Mouse (Mus musculus): ENCODE measurements around the gene Kirrel. TPM values are rescaled to one million over a fixed set of nuclear protein-coding genes. Genes with fewer than 3 reads are reported as not detected.

Kirrel gene
- polyA plus RNA-seq, 1 experiment = 2.6 TPM

- WGBS = 79% methylated on average over 19 of the region's 19 CpGs
- no peaks in the 10 kb centered on the region for H3K4me1 ChIP-seq (ENCODE audit: control insufficient read depth, insufficient read depth, insufficient read length, low read length)
- no peaks in the 10 kb centered on the region for H3K36me3 ChIP-seq (ENCODE audit: control insufficient read depth, insufficient read depth, low read length)
- no peaks in the 10 kb centered on the region for H3K27me3 ChIP-seq (ENCODE audit: control insufficient read depth, insufficient read depth, low read length)
- no peak overlapping the region for H3K27ac ChIP-seq (ENCODE audit: insufficient read depth, low read depth, low read length)
- TF ChIP-seq CTCF (IDR thresholded peaks at IDR 0.05; ENCODE audit: extremely low read depth, insufficient read length, insufficient replicate concordance, low read depth, low read length) (no peak), POLR2A (IDR thresholded peaks at IDR 0.05; ENCODE audit: low read depth, low read length) (no peak)
- H3K4me3 ChIP-seq (ENCODE audit: low read depth, low read length) = no peak overlapping the region
Observed at GRCm38 (mm10) chr3:87097969-87098946, 76.3 kb downstream of the Kirrel start.

- no peaks in the 10 kb centered on the region for H3K27me3 ChIP-seq (ENCODE audit: control insufficient read depth, insufficient read depth, low read length)
- 77% methylated on average over 9 of the region's 9 CpGs for WGBS
- H3K27ac ChIP-seq (ENCODE audit: insufficient read depth, low read depth, low read length) = no peak overlapping the region
- no peak for TF ChIP-seq POLR2A (IDR thresholded peaks at IDR 0.05; ENCODE audit: low read depth, low read length)
- no peak for TF ChIP-seq CTCF (IDR thresholded peaks at IDR 0.05; ENCODE audit: extremely low read depth, insufficient read length, insufficient replicate concordance, low read depth, low read length)
- no peaks in the 10 kb centered on the region for H3K36me3 ChIP-seq (ENCODE audit: control insufficient read depth, insufficient read depth, low read length)
- H3K4me1 ChIP-seq (ENCODE audit: control insufficient read depth, insufficient read depth, insufficient read length, low read length) = no peaks in the 10 kb centered on the region
- no peak overlapping the region for H3K4me3 ChIP-seq (ENCODE audit: low read depth, low read length)
Observed at GRCm38 (mm10) chr3:87097205-87097604, 77.3 kb downstream of the Kirrel start.

- Histone ChIP-seq H3K36me3 (ENCODE audit: control insufficient read depth, insufficient read depth, low read length) (no peaks in the 10 kb centered on the region), H3K4me1 (ENCODE audit: control insufficient read depth, insufficient read depth, insufficient read length, low read length) (no peaks in the 10 kb centered on the region), H3K27me3 (ENCODE audit: control insufficient read depth, insufficient read depth, low read length) (no peaks in the 10 kb centered on the region), H3K27ac (ENCODE audit: insufficient read depth, low read depth, low read length) (no peak overlapping the region), H3K4me3 (ENCODE audit: low read depth, low read length) (no peak overlapping the region)
- 78% methylated on average over 6 of the region's 6 CpGs for WGBS
- no peak for TF ChIP-seq CTCF (IDR thresholded peaks at IDR 0.05; ENCODE audit: extremely low read depth, insufficient read length, insufficient replicate concordance, low read depth, low read length)
- TF ChIP-seq POLR2A (IDR thresholded peaks at IDR 0.05; ENCODE audit: low read depth, low read length) = no peak
Observed at GRCm38 (mm10) chr3:87093718-87094117, 80.8 kb downstream of the Kirrel start.

DNA sequence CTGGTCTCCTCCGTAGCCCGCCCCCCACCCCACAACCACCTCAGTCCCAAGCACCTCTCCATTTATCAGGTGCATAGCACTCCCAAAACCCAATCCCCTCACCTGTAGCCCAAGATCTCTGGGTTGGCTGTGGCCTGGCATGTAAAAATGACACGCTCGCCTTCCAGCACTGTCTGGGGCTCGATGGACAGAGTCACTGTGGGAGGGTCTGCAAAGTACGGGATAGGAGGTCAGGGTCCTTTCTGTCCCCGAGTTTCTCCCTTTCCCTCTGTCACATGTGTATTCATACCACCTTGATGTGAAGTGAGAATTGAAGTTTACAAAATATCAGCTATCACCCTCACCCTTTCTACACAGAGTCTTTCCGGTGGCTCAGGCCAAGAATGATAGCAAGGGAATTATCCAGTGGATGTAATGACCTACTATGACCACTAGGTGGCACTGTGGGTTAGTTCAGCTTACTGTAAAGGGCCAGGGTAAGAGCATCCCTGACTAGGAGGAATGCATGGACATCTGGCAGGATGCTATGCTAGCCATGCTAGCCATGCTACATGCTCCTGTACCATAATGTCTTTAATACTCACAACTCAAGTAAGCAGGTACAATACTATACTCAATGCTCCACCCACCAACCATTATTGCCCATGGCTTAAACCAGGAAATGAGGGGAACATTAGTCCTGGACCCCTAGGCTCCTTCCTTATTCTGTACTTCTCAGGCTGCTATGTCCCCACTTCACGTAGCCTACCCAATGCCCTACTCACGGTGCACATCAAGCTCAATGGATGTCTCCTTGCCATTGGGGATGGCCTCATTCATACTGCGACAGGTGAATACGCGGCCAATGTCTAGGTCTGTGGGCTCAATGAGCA lies 84.6 kb downstream of the Kirrel start:
- Histone ChIP-seq H3K27ac (ENCODE audit: insufficient read depth, low read depth, low read length) (no peak overlapping the region), H3K4me1 (ENCODE audit: control insufficient read depth, insufficient read depth, insufficient read length, low read length) (no peaks in the 10 kb centered on the region), H3K36me3 (ENCODE audit: control insufficient read depth, insufficient read depth, low read length) (no peaks in the 10 kb centered on the region), H3K4me3 (ENCODE audit: low read depth, low read length) (no peak overlapping the region), H3K27me3 (ENCODE audit: control insufficient read depth, insufficient read depth, low read length) (no peaks in the 10 kb centered on the region)
- TF ChIP-seq POLR2A (IDR thresholded peaks at IDR 0.05; ENCODE audit: low read depth, low read length) = no peak
- TF ChIP-seq CTCF (IDR thresholded peaks at IDR 0.05; ENCODE audit: extremely low read depth, insufficient read length, insufficient replicate concordance, low read depth, low read length) = peak; percentile 58; the same call in 1 of the 2 replicates
- WGBS = 76% methylated on average over 13 of the region's 13 CpGs

DNA sequence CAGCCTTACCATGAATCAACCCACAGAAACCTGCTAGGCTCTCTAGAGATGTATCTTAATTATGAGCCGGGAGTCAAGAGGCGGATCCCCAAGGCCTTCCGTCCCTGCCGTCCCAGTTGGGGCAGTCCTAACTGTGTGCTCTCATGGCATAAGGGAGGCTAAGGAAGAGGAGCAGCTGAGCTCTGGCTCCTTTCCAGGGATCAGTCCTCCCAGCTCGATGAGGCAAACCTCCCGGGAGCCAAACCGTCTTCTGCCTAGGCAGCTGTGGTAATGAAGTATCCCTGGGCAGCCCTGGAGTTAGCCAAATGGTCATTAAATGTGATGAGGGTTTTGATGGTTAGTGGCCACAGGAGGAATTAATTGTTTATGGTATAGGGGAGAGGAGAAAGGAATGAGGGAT lies 87.4 kb downstream of the Kirrel start:
- H3K36me3 ChIP-seq (ENCODE audit: control insufficient read depth, insufficient read depth, low read length) = no peaks in the 10 kb centered on the region; the same call in 1 of the 2 replicates
- no peaks in the 10 kb centered on the region for H3K4me1 ChIP-seq (ENCODE audit: control insufficient read depth, insufficient read depth, insufficient read length, low read length)
- no peak for TF ChIP-seq POLR2A (IDR thresholded peaks at IDR 0.05; ENCODE audit: low read depth, low read length)
- no peak for TF ChIP-seq CTCF (IDR thresholded peaks at IDR 0.05; ENCODE audit: extremely low read depth, insufficient read length, insufficient replicate concordance, low read depth, low read length)
- WGBS = 75% methylated on average over 7 of the region's 7 CpGs
- H3K4me3 ChIP-seq (ENCODE audit: low read depth, low read length) = no peak overlapping the region
- no peaks in the 10 kb centered on the region for H3K27me3 ChIP-seq (ENCODE audit: control insufficient read depth, insufficient read depth, low read length)
- no peak overlapping the region for H3K27ac ChIP-seq (ENCODE audit: insufficient read depth, low read depth, low read length)

DNA sequence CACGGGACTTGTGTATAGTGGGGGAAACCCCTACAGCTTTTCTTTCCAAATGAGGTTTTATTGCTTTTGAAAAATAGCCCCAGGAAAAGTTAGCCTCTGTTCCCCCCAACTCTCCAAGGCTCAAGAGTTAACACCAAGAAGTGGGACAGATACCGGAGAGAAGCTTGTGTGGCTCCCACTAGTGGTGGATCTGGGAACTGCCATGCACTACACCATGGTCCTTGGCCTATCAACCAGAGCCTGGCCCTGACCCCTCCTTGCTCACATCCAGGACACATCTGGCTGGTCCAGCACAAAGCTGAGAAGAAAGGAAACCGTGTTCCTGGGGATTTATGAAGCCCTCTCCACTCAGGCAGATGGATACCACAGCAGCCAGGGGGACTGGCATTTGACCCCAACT lies 92.3 kb downstream of the Kirrel start:
- no peak overlapping the region for H3K4me3 ChIP-seq (ENCODE audit: low read depth, low read length)
- TF ChIP-seq POLR2A (IDR thresholded peaks at IDR 0.05; ENCODE audit: low read depth, low read length) (no peak), CTCF (IDR thresholded peaks at IDR 0.05; ENCODE audit: extremely low read depth, insufficient read length, insufficient replicate concordance, low read depth, low read length) (peak; percentile 75; the same call in 1 of the 2 replicates)
- no peaks in the 10 kb centered on the region for H3K27me3 ChIP-seq (ENCODE audit: control insufficient read depth, insufficient read depth, low read length)
- H3K4me1 ChIP-seq (ENCODE audit: control insufficient read depth, insufficient read depth, insufficient read length, low read length) = no peaks in the 10 kb centered on the region
- no peak overlapping the region for H3K27ac ChIP-seq (ENCODE audit: insufficient read depth, low read depth, low read length)
- 63% methylated on average over 3 of the region's 3 CpGs for WGBS
- no peaks in the 10 kb centered on the region; the same call in 1 of the 2 replicates for H3K36me3 ChIP-seq (ENCODE audit: control insufficient read depth, insufficient read depth, low read length)

Measured in small intestine, adult 2 months (tissue).